Mouse (Mus musculus) retina, adult 2 months (tissue): ENCODE measurements around the gene Dagla.

Experiments used
- DNase-seq: peaks from one replicate; pipeline ENCODE4 v3.0.0-alpha.2; 2012; ENCODE audit warnings: low read depth, low spot score

The Dagla gene

DNA sequence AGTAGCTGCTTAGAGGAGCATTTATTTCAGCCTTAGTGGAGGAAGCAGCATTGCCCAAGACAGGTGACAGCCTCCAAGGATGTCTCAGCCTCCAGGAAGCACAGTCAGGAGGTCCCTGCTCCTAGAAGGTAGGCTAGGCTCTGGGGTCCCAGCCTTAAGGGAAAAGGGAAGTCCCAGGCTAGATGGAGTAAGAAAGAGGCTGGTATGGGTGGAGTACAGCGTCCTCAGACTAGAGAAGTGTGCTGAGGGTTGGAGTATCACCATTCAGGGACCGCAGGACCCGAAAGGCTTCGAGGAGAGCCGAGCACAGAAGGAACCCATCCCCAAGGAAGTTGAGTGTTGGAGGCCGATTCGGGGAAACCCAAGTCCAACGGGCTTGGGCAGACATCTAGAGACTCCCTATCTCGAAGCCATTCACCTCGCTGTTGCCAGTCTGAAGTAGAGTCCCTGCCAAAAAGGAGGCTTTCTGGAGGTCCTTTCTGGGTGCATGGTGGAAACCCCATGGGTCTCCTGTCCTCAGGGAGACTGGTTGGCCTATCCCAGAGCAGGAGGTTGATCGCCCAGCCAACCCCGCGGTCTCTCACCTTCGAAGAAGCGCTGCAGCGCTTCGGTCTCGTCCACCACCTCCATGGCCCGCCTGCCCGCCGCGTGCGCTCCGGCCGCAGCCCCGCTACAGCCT is 64.6 kb downstream of the Dagla start:
- no peak for DNase-seq

DNA sequence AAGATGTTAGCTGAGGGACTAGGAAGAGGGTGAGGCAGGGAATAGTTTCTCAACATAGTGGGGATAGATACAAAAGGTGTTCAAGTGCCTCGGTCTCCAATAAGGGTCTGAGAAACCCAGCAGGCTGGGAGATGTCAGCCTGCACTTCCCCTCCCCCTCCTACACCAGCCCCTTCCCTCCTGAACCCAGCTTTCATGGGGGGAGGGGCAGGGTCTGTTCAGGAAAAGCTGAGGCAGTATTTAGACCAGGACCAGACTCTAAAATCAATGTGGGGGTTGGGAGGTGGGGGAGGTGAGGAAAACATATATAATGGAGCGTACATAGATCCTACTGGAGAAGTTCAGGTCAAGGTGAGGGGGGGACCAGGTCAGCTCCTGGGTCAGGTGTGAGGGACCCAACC is 65.3 kb downstream of the Dagla start:
- DNase-seq = no peak

DNA sequence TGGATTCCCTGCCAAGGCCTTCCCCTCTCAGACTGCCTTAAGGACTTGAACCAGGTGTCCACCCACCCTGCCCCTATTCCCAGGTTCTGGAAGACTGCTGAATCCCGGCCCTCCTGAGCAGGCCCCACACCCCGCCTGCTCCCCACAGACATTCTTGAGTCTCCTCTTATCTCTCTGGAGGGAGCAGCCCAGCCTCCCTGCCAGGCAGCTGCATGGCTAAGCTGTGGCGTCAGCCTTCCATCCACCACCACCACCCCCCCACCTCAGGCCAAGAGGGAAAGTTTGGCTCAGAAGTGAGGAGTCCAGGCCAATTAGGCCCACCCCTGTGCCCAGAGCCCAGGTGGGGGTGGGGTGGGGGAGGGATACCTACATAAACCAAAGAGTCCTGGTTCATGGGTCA is 66.2 kb downstream of the Dagla start:
- DNase-seq = no peak

DNA sequence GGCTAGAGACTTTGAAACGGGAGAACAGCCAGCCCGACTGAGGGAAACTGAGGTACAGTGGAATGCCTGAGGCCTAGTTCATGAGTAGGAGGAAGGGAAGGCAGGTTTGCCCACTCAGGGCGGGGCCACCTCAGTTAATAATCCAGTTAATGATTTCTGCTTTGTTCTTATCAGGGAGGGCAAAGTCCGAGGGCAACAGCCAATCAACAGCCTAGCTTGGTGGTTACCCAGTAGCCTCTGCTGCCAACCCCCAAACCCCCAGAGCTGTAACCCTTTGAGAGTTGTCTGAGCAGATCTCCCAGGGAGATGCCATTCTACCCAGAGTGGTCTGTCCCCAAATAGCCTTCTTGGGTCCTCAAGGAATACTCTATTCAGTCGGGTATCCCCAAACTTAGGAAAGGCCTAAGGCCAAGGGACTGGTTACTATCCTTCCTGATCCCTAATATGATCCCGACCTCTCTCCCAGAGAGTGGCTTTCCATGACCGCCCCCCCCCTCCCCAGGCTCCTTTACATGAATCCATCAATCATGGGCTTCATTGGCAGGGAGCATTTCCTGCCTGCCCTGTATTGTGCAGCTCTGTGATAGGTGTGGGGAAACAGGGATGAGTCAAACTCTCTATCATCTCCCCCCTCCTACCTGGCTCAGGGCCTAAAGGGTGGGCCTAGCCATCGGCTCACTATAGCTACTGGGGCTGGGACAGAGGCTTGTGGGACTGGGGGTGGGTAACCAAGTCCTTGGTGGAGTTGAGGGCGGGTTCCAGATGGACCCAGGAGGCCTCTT is 68.7 kb downstream of the Dagla start:
- no peak for DNase-seq

DNA sequence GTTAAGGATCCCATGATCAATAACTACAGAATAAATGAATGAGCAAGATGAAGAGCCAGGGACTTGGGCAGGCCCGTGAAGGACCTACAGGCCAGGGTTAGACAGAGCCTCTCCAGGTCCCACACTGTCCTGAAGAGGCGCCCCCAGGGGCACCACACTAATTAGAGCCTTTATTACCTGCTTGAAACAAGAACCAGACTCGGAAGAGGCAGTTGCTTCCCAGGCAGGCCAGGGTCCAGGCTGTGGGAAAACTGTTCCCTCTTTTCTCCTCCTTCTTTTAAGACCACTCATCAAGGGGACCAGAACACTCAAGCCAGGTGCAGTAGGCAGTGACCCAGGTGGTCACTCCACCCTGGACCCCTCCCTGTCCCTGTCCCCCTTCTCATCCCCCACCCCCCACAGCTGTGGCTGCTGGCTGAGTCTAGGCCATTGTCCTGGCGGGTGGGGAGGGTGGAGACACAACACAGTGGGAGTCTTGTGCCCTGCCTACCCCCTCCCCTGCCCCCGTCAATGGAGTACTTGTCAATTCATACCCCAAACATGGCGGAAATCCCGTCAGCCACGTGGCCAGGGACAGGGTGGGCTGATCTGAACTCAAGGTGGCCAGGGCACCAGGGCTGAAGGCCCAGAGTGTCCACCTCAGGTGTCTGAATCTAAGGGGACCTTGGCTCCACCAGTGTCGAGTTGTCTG is 72.2 kb downstream of the Dagla start:
- DNase-seq = no peak

DNA sequence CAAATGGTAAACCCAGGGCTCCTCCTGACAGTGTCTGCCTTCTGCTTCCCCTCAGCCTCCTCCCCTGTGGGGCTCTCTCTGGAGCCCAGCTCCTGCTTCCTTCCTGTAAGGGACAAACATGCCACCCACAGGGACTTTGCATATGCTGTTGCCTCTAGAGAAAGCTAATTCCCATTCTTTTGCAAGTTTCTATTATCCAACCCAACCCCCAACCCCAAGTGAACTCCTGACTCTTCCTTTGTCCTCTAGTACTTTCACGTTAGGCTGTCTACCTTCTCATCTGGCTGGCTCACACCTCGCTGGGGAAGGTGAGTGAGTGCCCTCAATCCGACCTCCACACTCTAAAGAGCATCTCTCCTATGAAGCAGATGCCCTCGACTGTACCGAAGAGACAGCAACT is 72.8 kb downstream of the Dagla start:
- DNase-seq = no peak

DNA sequence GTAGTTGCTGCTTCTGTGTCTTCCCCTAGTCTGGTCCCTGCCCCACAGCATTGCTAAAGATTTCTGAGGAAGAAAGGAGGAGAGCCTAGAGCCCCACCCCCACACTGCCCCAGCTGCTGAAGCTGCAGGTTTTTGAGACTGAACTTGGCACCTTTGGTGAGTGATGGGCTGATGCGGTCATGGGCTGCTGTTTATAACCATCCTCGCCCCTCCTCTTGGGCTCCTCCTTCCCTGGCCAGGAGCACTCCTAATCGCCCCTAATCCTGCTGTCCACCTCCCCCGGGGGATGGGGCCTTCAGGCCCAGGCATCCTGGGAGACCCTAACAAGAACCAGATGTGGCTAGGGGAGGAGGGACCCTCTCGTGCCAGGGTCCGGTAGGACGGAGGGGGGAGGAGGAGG is 73.7 kb downstream of the Dagla start:
- DNase-seq = no peak

DNA sequence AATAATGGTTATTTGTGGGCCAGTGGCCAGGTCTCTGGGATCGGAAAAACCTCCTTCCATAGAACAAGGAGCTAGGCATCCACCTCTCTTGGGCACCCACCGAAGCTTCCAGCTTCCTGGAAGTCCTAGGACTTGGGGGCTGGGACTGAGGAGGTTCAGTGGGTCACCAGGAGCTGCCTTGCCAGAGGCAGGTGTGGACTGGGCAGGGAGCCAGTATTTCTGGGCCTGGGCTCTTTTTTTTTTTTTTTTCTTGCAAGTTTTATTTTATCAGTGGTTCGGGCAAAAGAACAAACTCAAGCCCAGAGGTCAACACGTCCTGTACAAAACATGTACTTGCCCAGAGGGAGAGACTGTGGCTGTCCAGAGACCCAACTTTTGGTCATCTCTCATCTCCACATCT is 78.9 kb downstream of the Dagla start:
- DNase-seq = no peak

DNA sequence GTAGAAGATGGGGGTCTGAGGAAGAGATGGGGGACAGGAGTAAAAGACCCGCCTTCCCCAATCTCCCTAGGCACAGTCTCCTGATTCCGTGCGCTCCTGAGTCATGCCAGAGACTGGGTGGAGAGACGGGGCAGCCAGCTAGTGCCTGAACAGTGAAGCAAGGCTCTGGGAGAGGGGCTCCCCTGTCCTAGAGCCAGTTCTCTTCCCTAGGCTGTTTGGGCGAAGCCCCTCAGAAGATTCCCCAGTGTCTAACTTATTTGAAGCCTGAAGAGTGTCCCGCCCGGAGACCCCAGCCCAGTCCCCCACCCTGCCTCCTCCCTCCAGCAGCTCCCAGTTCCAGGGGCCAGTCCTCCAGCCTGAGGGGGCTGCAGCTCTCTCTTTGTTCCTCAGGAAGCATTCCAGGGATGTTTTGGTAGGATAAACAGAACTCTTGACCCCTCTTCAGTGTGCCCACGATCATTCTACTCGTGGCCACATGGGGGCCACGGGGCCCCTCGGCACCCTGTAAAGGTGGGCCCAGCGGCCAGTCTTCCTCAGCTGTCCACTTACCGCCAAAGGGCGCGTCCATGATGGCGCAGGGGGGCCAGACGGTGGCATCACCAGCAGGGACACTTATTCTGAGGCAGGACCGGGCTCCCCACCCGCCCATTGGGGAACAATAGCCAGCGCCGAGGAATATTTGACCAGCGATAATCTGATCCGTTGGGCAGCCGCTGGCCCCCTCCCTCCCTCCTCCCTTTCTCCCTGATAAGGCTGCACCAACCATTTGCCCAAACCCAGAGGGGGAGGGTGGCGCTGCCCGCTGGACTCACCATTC is 79.8 kb downstream of the Dagla start:
- no peak for DNase-seq

DNA sequence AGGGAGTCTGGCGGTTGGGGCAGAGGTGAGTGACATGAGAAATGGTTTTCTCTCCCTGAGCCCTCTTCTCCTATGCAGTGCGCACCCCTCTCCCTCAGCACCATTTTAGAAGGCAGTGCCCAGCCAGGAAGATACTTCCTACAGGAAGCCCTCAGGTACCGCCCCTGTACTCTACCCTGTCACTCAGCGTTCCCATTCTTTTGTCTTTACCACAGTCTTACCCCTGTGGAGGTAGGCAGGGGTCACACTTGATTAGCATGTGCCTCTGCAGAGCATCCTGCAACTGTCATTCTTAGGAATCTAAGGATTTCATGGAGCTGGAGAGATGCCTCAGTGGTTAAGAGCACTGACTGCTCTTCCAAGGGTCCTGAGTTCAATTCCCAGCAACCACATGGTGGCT is 81.1 kb downstream of the Dagla start:
- no peak for DNase-seq

DNA sequence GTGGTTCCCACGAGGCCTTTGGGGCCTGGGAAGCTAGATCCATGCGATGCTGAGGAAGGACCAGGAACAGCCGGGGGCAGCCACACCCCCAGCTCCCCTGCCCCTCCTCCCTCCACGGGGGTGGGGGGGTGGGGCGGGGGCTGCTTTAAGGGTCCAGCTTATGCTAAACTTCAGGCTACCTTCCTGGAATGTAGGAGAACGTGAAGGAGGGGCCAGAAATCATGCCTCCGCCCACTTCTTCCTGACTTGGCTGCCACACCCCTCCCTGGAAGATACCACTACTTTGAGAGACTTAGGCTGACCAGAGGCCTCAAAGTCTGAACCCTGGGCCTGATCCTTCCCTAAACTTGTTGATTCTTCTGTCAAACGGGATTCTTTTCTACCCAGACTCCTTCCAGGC is 82.0 kb downstream of the Dagla start:
- no peak for DNase-seq

DNA sequence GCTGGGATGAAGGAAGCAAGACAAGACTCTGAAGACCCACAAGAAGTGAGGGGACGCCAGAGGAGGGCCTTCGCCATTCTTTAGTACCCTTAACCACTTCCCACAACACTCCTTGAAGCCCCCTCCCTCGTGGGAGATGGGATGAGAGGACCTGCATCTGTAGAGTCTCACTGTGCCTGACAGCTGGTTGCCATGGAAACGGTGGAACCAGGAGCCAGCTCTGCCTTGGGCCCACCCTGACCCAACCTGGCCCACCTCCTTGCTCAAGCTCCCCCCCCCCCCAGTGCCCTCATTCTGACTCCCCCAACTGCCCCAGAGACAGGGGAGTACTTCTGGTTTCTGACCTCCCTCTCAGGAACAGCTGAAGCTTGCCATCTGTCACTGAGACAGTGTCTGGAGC is 83.1 kb downstream of the Dagla start:
- DNase-seq = no peak

DNA sequence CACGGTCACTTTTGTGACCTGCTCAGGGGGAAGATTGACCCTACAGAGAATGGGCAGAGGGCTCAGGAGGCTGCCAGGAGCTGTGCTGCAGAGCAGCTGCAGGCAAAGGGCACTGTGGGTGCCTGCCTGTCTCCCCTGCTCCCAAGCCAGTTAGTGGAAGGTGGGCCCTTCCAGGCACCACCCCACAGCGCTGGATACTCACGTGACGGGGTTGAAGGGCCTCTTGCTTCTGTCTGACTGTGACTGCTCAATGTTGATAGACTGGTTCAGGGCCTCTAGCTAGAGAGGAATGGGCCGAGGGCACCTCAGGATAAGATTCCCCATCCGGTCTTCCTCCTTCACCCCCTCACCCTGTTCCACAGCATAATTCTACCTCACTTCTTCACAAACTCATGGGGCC is 85.1 kb downstream of the Dagla start:
- no peak for DNase-seq

DNA sequence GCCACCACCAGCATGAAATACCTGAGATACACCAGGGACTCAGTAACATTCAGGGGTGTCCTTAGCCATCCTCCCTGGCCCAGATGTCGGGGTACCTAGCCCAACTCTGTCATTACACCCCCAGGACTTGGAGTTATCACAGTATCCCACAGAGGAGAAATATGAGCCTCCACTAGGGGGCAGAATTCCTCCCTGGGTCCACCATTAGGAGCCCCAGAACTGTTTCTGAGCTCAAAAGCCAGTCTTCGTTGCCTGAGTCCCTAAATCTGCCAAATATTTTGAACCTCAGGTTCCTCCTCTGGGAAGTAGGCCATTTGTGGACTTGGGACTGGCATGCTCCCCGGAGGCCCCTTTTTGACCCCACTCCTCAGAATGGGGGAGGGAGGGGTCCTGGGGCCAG is 85.6 kb downstream of the Dagla start:
- DNase-seq = no peak

DNA sequence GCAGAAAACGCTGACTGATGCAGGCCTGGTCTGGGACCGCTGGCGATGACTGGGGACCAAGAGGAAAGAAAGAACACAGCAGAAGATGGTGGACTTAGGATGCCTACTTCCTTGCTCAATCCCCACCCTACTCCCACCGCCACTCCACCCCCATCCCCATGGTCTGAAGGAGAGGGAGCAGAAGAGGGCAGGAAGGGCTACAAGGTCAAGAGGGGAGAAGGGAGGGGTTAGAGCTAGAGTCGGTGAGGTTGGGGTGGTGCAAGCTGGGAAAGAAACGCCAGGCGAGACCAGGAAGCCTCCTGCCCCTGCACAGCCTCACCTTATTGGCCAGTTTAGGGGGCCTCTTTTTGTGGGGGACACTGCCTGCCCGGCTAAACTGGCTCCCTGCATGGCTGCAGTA is 88.6 kb downstream of the Dagla start:
- no peak for DNase-seq

DNA sequence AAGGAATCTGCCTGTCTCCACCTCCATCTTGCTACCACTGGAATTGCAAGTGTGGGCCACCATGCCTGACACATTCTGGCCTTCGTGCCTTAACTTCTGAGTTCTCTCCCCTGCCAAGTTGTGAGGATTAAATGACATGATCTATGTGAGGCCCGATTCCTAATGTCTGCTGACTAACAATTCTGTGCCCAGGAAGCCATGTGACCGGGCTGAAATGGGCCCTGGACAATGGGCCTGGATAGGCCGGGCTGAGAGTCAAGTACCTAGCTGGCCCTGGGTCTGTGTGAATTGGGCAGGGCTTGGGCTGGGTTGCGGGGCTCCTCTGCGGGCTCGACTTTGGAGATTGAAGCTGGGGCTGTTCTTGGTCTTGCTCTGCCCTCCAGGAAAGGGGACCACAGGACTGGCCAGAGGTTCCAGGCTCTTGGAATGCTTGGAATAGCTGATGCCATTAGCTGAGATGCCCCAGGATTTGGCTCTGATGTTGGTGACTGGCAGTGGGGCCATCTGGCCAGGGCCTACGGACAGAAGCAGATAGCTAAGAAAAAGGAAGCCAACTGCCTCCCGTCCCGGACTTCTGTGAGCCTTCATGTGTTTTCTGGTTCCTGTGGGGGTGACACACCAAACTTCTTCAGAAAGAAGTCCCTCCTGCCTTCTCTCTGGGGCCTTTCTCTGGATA is 90.7 kb downstream of the Dagla start:
- DNase-seq = no peak

DNA sequence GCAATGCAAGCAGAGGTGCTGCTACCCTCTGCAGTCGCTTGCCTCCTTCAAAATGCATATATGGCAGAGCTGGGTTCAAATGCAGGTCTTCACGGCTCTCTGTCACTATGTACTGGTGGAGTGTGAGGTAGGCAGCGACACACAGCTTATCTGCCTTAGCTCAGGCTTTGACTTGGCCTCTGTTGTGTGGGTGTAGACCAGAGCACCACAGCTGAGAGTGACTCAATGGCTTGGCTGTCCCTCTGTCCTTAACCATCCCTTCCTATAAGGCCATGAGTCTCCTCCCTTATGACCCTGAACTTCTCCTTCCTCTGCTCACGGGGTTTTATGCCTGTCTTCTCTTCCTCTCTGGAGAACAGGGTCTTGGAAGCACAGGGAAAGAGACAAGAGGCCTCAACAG is 93.8 kb downstream of the Dagla start:
- no peak for DNase-seq

DNA sequence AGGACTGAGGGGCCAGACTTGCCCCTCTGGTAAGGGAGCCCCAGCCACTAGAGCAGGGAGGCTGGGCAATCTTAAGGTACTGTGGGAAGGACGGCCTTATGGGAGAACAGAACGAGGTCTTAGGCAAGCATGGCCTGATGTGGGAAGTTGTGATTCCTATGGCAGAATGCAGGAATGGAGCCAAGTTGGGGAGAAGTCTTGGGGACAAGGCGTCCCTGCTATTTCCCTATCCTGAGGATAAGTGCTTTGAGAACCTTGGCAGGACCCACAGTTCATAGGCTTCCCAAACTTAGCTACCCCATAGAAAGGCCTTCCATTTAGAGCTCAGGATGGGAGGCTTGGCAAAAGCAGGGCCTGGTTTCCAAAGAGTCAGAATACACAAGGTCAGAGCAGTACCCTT is 95.8 kb downstream of the Dagla start:
- DNase-seq = no peak

DNA sequence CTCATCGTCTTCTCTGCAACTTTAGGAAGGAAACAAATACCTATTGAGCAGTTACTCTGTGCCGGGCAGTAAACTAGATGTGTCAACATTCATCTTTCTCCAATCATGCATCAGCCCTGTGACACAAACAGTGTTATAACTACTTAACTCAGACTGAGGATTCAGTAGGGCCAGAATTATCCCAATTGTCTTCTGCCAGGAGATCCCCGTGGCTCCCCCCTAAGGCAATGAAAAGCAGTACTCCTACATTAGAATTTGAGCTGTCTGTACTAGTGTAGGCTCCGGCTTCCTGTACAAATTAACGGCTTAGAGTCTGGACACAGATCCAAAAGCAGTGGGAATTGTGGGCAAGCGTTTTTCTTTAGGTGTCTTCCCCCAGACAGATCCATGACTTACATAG is 99.6 kb downstream of the Dagla start:
- DNase-seq = no peak

DNA sequence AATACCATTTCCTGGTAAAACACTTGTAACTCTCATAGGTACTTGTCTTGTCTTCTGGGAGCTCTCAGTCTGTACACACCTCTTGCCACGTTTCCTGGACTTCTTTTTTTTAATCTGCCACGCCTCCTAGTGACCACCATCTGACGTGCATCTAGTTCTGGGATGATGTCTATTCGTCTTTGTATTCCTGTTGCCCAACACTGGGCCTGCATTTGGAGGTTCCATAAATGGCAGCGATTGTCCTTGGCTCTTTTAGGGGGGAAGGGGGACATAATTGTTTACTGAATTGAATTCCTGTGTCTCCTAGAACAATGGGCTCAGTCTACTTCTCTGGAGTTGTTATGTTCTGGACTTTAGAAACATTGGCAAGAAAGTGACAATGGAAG is 100.1 kb downstream of the Dagla start:
- no peak for DNase-seq

DNA sequence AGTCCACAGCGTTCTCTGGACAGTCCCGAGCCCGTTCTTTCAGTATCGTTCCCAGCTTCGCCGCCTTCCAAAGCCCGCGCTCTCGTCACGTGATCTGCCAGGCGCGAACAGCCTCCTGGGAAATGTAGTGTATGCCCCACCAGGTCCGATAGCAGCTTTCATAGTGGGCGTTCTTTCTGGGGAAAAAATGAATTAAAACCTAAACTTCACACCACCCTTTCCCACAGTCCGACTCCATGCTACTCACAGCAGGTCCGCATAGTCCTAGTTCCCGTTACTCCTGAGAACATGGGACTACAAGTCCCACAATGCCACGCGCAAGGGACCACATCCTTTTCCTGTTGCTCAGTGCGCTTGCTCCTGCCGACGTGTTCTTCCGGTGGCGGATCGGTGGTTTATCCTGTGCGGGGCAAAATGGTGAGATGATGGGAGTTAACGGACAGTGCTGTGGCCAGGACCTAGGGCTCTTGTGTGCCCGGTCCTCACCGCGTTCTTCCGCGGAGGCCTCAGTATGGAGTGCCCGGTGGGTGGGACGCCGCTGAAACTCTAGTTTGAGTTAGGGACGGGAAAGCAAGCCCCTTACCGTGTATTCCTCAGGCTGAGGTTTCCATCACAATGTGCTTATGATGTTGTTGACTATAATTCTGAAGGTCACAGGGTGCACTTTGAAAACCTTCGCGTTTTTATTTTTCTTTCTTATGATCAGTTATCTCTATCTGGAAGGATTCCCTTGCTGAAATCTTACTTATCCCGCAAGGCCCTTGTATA is 100.6 kb downstream of the Dagla start, which contains the start of the genes Tmem258 and Fen1:
Tmem258 (plus strand) TSS at position 167 of the 768 bp plus-strand sequence.
Fen1 (minus strand) TSS at position 322 of the 768 bp plus-strand sequence.
- DNase-seq = peak; percentile 83
